ENCODE assay signal across 21 mouse cellular contexts in genomic region chr9:28681252-28682037, GRCm38 (mm10).
DNase-seq lines count a peak whose midpoint lies in the region; ATAC-seq and TF ChIP-seq lines count a peak whose summit lies in the region.
"Had no signal": no experiment of that assay in that cellular context is flagged by ENCODE, and none has a peak within 500 bp of the region (broad histone marks: within the 10 kb centered on the region; RNA-seq: fewer than 3 reads in every experiment).

No protein-coding gene starts in this region.

- no peak for TF ChIP-seq POLR2A in cerebellum, adult 2 months (IDR thresholded peaks at IDR 0.05; ENCODE audit: borderline replicate concordance, insufficient read depth, low read length)

- peak; percentile 42 for DNase-seq in cerebellum, adult 11 months
- peak; percentile 13 for DNase-seq in left cerebral cortex, postnatal 4 days
- DNase-seq in left cerebral cortex, postnatal 36 days (ENCODE audit: low spot score in 2 of 2) = no peak
- peak; percentile 48 to 65 for DNase-seq in cerebellum, adult 2 months
- peak; percentile 30 to 49 for DNase-seq in cerebellum, postnatal 36 days
- DNase-seq in adrenal gland, postnatal 10 days = no peak
- DNase-seq in gastrocnemius, postnatal 36 days = no peak
- DNase-seq: adrenal gland, adult 8-10 months; gastrocnemius, postnatal 10 days; heart, adult 18-20 months; heart, postnatal 4 days; kidney, postnatal 4 days; layer of hippocampus, adult 9-11 months had no signal

- 53% methylated on average over 6 of the region's 6 CpGs for WGBS in cerebellum, adult 2 months

- no peak overlapping the region for H3K4me3 ChIP-seq in cerebellum, adult 2 months (replicated peaks; ENCODE audit: insufficient read depth, low read depth, low read length)
- H3K4me3 ChIP-seq: embryonic facial prominence, embryonic 10.5 days; heart, embryonic 15.5 days; hindbrain, embryonic 15.5 days; kidney, embryonic 15.5 days; liver, embryonic 15.5 days had no signal

- no peak for ATAC-seq in cerebellum, adult (ENCODE audit: insufficient number of reproducible peaks, low FRiP score, low TSS enrichment)
- ATAC-seq: intestine, postnatal 0 days had no signal

- no peak for TF ChIP-seq CTCF in cerebellum, adult 2 months (IDR thresholded peaks at IDR 0.05; ENCODE audit: borderline replicate concordance, insufficient read depth, low read depth, low read length)

- 0 out of 2 replicates have a peak overlapping the region, but pooled peaks have one; percentile 55 for H3K27ac ChIP-seq in cerebellum, adult 2 months (ENCODE audit: insufficient read depth, low read length)
- H3K27ac ChIP-seq: embryonic facial prominence, embryonic 10.5 days; heart, embryonic 15.5 days; hindbrain, embryonic 15.5 days; kidney, embryonic 15.5 days; liver, embryonic 15.5 days; macrophage had no signal

- no peaks in the 10 kb centered on the region for H3K27me3 ChIP-seq in cerebellum, adult 2 months (ENCODE audit: control insufficient read depth, insufficient read depth, low read length)
- H3K27me3 ChIP-seq: heart, embryonic 15.5 days; hindbrain, embryonic 15.5 days; kidney, embryonic 15.5 days; liver, embryonic 15.5 days had no signal

- H3K4me1 ChIP-seq in cerebellum, adult 2 months (ENCODE audit: control insufficient read depth, insufficient read depth, low read length) = peaks cover 18% of the 10 kb centered on the region; the same call in 1 of the 2 replicates
- H3K4me1 ChIP-seq: embryonic facial prominence, embryonic 10.5 days; heart, embryonic 15.5 days; kidney, embryonic 15.5 days; liver, embryonic 15.5 days had no signal

- intact Hi-C loops in left cerebral cortex, postnatal 4 days (cut with DNase I) = no loop called here
- intact Hi-C loops in left cerebral cortex, postnatal 36 days (cut with DNase I) = no loop called here
- intact Hi-C loops in gastrocnemius, postnatal 36 days (cut with DNase I) = no loop called here

Comparison
In these comparisons a context has a peak if more than half of its experiments do, and no peak if none do; other contexts are left out.
1. DNase-seq: peak in cerebellum, adult 11 months (single experiment), left cerebral cortex, postnatal 4 days (single experiment), cerebellum, adult 2 months (2 of 2) and cerebellum, postnatal 36 days (2 of 2); none in left cerebral cortex, postnatal 36 days (0 of 2), adrenal gland, postnatal 10 days (single experiment) and gastrocnemius, postnatal 36 days (0 of 2).